Mouse (Mus musculus) liver, postnatal 0 days (tissue): Measurements from ENCODE around the gene Tbc1d15.

Experiments used
- CTCF ChIP-seq: sonication (generic); IDR thresholded peaks from 2 replicates; pipeline ENCODE4 v1.5.1; 2016; ENCODE audit warnings: antibody characterized with exemption, low read depth
- EP300 ChIP-seq: IDR thresholded peaks from 2 replicates; pipeline ENCODE4 v1.6.1; 2016; ENCODE audit warnings: antibody characterized with exemption, low read depth, mild to moderate bottlenecking

DNA sequence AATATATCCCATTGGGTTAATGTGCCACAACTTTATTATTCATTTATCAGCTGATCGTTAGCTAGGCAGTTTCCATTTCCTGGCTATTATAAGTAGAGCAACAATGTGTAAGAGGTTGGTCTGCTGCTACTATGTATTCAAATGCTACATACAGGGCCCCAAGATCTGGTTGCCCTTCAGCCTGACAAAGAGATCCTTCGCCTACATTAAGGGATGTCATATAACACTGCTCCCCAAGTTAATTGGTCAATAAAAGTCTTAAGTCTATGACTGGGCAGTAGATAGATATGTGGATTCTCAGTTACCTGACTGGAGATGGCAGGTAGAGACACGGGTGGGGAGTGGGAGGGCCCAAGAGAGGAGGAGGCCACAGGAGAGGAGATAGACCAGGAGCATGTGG is 45.4 kb downstream of the Tbc1d15 start:
- no peak for TF ChIP-seq EP300
- TF ChIP-seq CTCF = no peak
